Mouse (Mus musculus) heart, embryonic 14.5 days (tissue): ENCODE results near the gene Epb41l4b. TPM values are rescaled to one million over a fixed set of nuclear protein-coding genes. Genes with fewer than 3 reads are reported as not detected.

ENCODE experiments used
- ATAC-seq: fragments of 200-750 bp; cut with Nextera tagmentation; 2 replicates; pipeline ENCODE4 v1.8.0; 2017; ENCODE audit warnings: low read depth, moderate TSS enrichment; ENCODE audit not compliant: insufficient number of reproducible peaks, insufficient read depth, low FRiP score
- H3K27ac ChIP-seq, 2 experiments: fragments of 200-500 bp in 1 of 2; fragments of 300-500 bp in 1 of 2; sonication (generic) in 1 of 2; replicated peaks in 1 of 2; 2 replicates each; pipeline ENCODE4 v1.5.1; 2012 to 2014; ENCODE audit warnings: low read depth in 2 of 2, low read length in 2 of 2, control low read depth in 1 of 2, mild to moderate bottlenecking in 1 of 2, mixed read lengths in 1 of 2; ENCODE audit not compliant: control insufficient read depth in 1 of 2, insufficient read depth in 1 of 2
- H3K27me3 ChIP-seq: fragments of 300-500 bp; sonication (generic); 2 replicates; pipeline ENCODE4 v1.6.1; 2014; ENCODE audit warnings: mild to moderate bottlenecking, low read length, control low read depth; ENCODE audit not compliant: control insufficient read depth, insufficient read depth
- H3K36me3 ChIP-seq: fragments of 300-500 bp; sonication (generic); 2 replicates; pipeline ENCODE4 v1.6.1; 2014; ENCODE audit warnings: mild to moderate bottlenecking, control low read depth, low read length, mixed read lengths; ENCODE audit not compliant: control insufficient read depth, insufficient read depth
- H3K4me1 ChIP-seq, 2 experiments: fragments of 200-500 bp in 1 of 2; fragments of 300-500 bp in 1 of 2; sonication (generic) in 1 of 2; 2 replicates each; pipeline ENCODE4 v1.6.1; 2012 to 2014; ENCODE audit warnings: low read length in 2 of 2, control low read depth in 1 of 2, mixed read lengths in 1 of 2; ENCODE audit not compliant: control insufficient read depth in 2 of 2, insufficient read depth in 2 of 2
- H3K4me2 ChIP-seq: fragments of 300-500 bp; sonication (generic); 2 replicates; pipeline ENCODE4 v1.6.1; 2014; ENCODE audit warnings: mild to moderate bottlenecking, low read length
- H3K4me3 ChIP-seq, 2 experiments: fragments of 200-500 bp in 1 of 2; fragments of 300-500 bp in 1 of 2; sonication (generic) in 1 of 2; 2 replicates each; pipeline ENCODE4 v1.5.1; 2012 to 2014; ENCODE audit warnings: low read length in 2 of 2, mild to moderate bottlenecking in 2 of 2, control low read depth in 1 of 2, low read depth in 1 of 2, moderate library complexity in 1 of 2; ENCODE audit not compliant: control insufficient read depth in 1 of 2, insufficient read depth in 1 of 2
- H3K9ac ChIP-seq: fragments of 300-500 bp; sonication (generic); 2 replicates; pipeline ENCODE4 v1.6.1; 2014; ENCODE audit warnings: mild to moderate bottlenecking, low read length
- H3K9me3 ChIP-seq: fragments of 300-500 bp; sonication (generic); 2 replicates; pipeline ENCODE4 v1.6.1; 2016; ENCODE audit warnings: low read length, control low read depth; ENCODE audit not compliant: control insufficient read depth
- WGBS: fragments of 180-500 bp; shearing (Covaris S2); extraction: QIAGEN DNeasy Blood & Tissue Kit; methylation state at CpG from one replicate; pipeline ENCODE4 v1.1.7; 2014; 5-methylcytosine and 5-hydroxymethylcytosine counted together
- polyA plus RNA-seq: library from polyadenylated mRNA; unstranded; fragments of >200 nt; fragmentation: Nextera tagmentation; extraction: Ambion mirVana; gene quantifications from 2 replicates; pipeline ENCODE4 v1.2.1, GENCODE M21; 2014

Gene Epb41l4b
- polyA plus RNA-seq, 1 experiment from 2014 or later, result 0.57 TPM

DNA sequence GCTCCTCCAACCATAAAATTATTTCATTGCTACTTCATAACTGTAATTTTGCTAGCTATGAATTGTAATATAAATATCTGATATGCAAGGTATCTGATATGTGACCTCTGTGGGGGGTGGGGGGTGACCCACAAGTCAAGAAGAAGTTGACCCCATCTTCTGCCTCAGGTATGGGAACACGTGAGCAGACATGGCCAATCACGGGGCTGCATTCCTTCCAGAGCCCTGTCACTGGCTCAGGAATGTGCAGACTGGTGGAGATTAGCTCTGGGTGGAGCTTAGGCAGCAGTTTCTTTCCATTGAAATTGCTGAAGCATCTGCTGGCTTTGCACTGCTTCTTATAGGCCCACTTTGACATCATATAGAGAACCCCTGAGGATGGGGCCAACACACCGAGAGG is 4.9 kb upstream of the Epb41l4b start:
- H3K4me2 ChIP-seq, result no peak overlapping the region
- no peaks in the 10 kb centered on the region for H3K9me3 ChIP-seq
- H3K4me1 ChIP-seq, result peaks cover 0 to 2% of the 10 kb centered on the region in 2 experiments; a peak in 2 of 4 replicates
- H3K27me3 ChIP-seq, result peaks cover 14% of the 10 kb centered on the region
- no peaks in the 10 kb centered on the region for H3K36me3 ChIP-seq
- H3K27ac ChIP-seq, result no peak overlapping the region
- WGBS, result 37% methylated on average over 3 of the region's 3 CpGs
- no peak overlapping the region for H3K9ac ChIP-seq
- H3K4me3 ChIP-seq, result no peak overlapping the region
- ATAC-seq, result no peak

DNA sequence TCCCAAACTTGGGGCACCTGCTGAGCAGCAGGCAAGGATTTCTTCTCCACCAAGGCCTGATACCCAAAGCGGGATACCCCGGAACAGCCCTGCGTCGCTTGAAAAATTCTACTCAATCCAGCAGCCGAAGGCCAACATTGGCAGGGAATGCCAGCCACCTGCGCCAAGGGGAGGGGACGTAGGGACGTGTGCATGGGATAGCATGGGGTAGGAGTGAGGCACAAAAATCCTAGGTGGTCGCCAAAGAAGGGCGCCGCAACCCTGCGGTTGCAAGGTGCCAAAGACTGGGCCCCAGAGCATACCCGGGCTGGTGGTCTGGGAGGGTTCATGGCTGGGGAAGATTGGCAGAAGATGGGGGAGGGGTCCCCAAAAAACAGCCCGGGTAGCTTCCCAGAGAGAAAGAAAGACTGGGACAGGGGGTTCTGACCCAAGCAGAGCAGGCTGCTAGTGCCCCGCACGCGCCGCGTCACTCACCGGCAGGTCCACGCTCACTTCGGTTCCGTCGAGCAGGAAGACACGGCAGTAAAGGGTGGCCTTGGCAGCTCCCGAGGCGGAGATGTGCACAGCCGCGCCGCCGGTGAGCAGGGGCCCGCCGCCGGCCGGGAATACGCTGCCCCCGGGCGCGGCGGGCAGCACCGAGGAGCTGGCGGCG is 737 bp downstream of the Epb41l4b start:
- Histone ChIP-seq H3K9me3 (no peaks in the 10 kb centered on the region), H3K4me3 (peak overlapping the region; percentile 67 to 77), H3K4me2 (peak overlapping the region; percentile 97), H3K36me3 (no peaks in the 10 kb centered on the region), H3K9ac (peak overlapping the region; percentile 74), H3K27me3 (peaks cover 58% of the 10 kb centered on the region), H3K4me1 (peaks cover 0 to 12% of the 10 kb centered on the region in 2 experiments; a peak in 3 of 4 replicates), H3K27ac (no peak overlapping the region)
- 4% methylated on average over 28 of the region's 43 CpGs for WGBS
- ATAC-seq, result no peak

DNA sequence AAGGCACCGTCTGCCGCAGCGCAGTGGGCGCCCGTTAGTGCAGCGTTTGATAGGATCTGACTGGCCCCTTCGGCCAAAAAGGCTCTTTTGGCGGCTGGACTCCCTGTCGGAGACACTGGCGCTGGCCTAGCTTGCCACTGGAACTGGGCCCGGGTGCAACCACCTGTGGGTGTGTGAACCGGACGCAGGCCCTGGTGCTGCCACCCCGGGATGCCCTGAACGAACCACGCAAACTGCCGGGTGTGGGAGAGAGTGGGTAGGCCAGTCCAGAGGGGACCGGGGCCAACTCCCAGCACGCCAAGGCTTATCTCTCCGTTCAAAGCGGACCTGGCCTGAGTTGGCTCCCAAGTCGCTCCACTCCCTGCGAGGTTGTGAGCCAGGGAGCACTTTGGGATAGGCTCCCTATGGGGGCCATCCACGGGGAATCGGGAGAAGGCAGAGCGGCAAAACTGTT is 1.3 kb downstream of the Epb41l4b start:
- no peaks in the 10 kb centered on the region for H3K9me3 ChIP-seq
- H3K9ac ChIP-seq, result no peak overlapping the region
- no peak for ATAC-seq
- peaks cover 0 to 12% of the 10 kb centered on the region in 2 experiments; a peak in 3 of 4 replicates for H3K4me1 ChIP-seq
- peak overlapping the region in 1 of 2 experiments; percentile 67; a peak in 2 of 4 replicates for H3K4me3 ChIP-seq
- peak overlapping the region; percentile 97 for H3K4me2 ChIP-seq
- H3K27me3 ChIP-seq, result peaks cover 60% of the 10 kb centered on the region
- 9% methylated on average over 26 of the region's 26 CpGs for WGBS
- no peaks in the 10 kb centered on the region for H3K36me3 ChIP-seq
- H3K27ac ChIP-seq, result no peak overlapping the region

DNA sequence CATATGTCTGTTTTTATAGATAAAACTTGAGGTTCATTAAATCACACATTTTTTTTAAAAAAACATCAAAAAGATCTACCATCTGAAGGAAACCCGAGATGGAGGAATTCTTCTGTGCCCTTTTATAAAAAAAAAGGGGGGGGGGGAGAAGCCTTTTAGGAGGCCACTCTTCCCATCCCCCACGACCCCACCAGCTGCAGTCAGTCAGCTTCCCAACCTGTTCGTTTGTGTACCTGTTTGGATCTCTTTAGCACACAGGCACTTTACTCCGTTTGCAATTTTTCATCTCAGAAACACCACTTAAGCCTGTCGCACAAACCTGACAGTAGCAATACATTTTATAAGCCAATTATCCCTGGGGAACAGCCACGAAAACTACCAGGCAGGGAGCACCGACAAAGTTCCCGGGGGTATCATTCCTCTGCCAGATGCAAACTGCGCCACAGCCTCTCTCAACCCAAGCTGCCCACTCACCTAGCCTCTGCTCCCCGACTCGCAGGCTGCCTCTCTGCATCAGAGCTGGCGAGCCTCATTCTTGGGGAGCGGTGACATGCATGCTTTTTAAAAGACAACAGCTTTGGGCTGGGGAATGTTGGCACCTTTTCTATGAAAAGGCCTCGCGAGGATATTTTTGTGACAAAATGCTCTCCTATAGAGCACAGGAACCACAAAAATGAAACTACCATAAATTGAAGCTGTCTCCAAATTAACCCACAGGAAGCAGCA is 2.1 kb downstream of the Epb41l4b start:
- peaks cover 66% of the 10 kb centered on the region for H3K27me3 ChIP-seq
- no peaks in the 10 kb centered on the region for H3K36me3 ChIP-seq
- H3K9ac ChIP-seq, result no peak overlapping the region
- H3K4me1 ChIP-seq, result peaks cover 0 to 12% of the 10 kb centered on the region in 2 experiments; a peak in 3 of 4 replicates
- no peaks in the 10 kb centered on the region for H3K9me3 ChIP-seq
- peak overlapping the region; percentile 97; the same call in 1 of the 2 replicates for H3K4me2 ChIP-seq
- H3K27ac ChIP-seq, result no peak overlapping the region
- 50% methylated on average over 15 of the region's 15 CpGs for WGBS
- peak overlapping the region in 1 of 2 experiments; percentile 67; a peak in 1 of 4 replicates for H3K4me3 ChIP-seq
- ATAC-seq, result no peak

DNA sequence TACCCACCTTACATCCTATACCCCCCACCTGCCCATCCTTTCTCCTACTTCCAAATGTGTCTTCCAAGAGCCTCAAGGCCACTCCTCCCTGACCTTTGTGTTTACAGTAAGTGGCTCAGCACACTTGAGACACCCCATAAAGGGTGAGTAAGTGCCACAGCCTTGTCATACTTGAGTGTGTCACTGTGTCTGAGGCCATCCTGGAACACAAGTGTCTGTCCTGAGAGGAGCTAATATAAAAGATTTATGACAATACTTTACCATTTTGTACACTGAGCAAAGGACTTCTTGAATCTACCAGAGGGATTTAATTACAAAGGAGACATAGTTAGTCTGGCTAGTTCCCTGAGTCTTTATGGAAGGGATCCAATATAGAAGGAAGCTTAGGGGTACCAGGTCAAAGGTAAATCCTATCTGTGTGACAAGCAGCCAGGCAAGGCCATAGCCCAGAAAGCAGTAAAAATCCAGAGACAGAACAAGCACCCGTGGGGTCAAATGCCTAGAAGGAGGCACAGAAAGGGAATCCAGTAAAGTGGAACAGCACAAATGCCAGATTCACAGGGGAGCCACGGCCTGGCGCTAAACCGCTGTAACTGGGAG is 2.9 kb downstream of the Epb41l4b start:
- H3K9me3 ChIP-seq, result no peaks in the 10 kb centered on the region
- H3K4me1 ChIP-seq, result peaks cover 0 to 12% of the 10 kb centered on the region in 2 experiments; a peak in 3 of 4 replicates
- ATAC-seq, result no peak
- H3K27ac ChIP-seq, result no peak overlapping the region
- peaks cover 62% of the 10 kb centered on the region for H3K27me3 ChIP-seq
- no peak overlapping the region for H3K4me3 ChIP-seq
- no peaks in the 10 kb centered on the region for H3K36me3 ChIP-seq
- no peak overlapping the region for H3K4me2 ChIP-seq
- WGBS, result 72% methylated on average over 4 of the region's 4 CpGs
- H3K9ac ChIP-seq, result no peak overlapping the region

DNA sequence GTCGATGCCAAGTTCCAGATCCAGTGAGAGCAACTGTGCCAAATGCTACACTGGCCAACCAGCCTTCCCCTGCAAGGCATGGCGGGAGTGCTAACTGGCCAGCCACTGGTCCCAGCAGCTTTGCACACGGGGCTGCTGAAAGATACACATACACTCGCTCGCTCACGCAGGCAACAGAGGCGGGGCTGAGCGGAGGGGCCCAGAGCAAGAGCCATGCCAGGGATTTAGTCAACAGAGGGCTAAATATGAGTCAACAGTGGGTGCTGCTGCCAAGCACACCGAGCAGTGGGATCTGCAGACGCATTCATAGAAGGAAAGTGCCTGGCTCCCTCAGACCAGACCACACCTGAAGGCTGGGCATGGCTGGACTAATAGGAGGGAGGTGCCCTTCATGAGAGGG is 3.8 kb downstream of the Epb41l4b start:
- no peak overlapping the region for H3K4me2 ChIP-seq
- peaks cover 0 to 12% of the 10 kb centered on the region in 2 experiments; a peak in 3 of 4 replicates for H3K4me1 ChIP-seq
- no peak for ATAC-seq
- H3K36me3 ChIP-seq, result no peaks in the 10 kb centered on the region
- no peaks in the 10 kb centered on the region for H3K9me3 ChIP-seq
- WGBS, result 50% methylated on average over 10 of the region's 10 CpGs
- peaks cover 53% of the 10 kb centered on the region for H3K27me3 ChIP-seq
- no peak overlapping the region for H3K27ac ChIP-seq
- no peak overlapping the region for H3K4me3 ChIP-seq
- H3K9ac ChIP-seq, result no peak overlapping the region

DNA sequence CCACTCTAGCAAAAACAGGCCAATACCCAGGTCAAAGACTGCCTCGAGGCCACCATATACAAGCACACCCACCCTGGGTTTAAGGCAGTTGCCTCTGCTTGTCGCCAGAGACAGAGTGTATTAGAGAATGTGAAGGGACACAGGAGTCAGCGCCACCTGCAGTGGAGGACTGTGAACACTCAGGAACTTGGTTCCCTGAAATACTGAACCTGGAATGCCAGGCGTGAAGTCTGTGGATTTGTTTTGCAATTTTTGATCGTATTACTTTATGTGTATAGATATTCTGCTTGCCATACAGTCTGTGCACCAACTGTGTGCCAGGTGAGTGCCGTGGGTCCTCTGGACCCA is 5.2 kb downstream of the Epb41l4b start:
- 53% methylated on average over 6 of the region's 6 CpGs for WGBS
- H3K9me3 ChIP-seq, result no peaks in the 10 kb centered on the region
- H3K9ac ChIP-seq, result no peak overlapping the region
- no peak overlapping the region for H3K4me2 ChIP-seq
- H3K4me1 ChIP-seq, result peaks cover 0 to 12% of the 10 kb centered on the region in 2 experiments; a peak in 3 of 4 replicates
- H3K27ac ChIP-seq, result no peak overlapping the region
- peaks cover 52% of the 10 kb centered on the region for H3K27me3 ChIP-seq
- no peak for ATAC-seq
- no peaks in the 10 kb centered on the region for H3K36me3 ChIP-seq
- no peak overlapping the region for H3K4me3 ChIP-seq
